Mouse (Mus musculus) heart, embryonic 14.5 days (tissue): ENCODE measurements around the gene Lasp1. TPM values are rescaled to one million over a fixed set of nuclear protein-coding genes. Genes with fewer than 3 reads are reported as not detected.

ENCODE experiments used
- ATAC-seq: fragments of 200-750 bp; cut with Nextera tagmentation; 2 replicates; pipeline ENCODE4 v1.8.0; 2017; ENCODE audit warnings: low read depth, moderate TSS enrichment; ENCODE audit not compliant: insufficient number of reproducible peaks, insufficient read depth, low FRiP score
- H3K27ac ChIP-seq, 2 experiments: fragments of 200-500 bp in 1 of 2; fragments of 300-500 bp in 1 of 2; sonication (generic) in 1 of 2; replicated peaks in 1 of 2; 2 replicates each; pipeline ENCODE4 v1.5.1; 2012 to 2014; ENCODE audit warnings: low read depth in 2 of 2, low read length in 2 of 2, control low read depth in 1 of 2, mild to moderate bottlenecking in 1 of 2, mixed read lengths in 1 of 2; ENCODE audit not compliant: control insufficient read depth in 1 of 2, insufficient read depth in 1 of 2
- H3K27me3 ChIP-seq: fragments of 300-500 bp; sonication (generic); 2 replicates; pipeline ENCODE4 v1.6.1; 2014; ENCODE audit warnings: mild to moderate bottlenecking, low read length, control low read depth; ENCODE audit not compliant: control insufficient read depth, insufficient read depth
- H3K36me3 ChIP-seq: fragments of 300-500 bp; sonication (generic); 2 replicates; pipeline ENCODE4 v1.6.1; 2014; ENCODE audit warnings: mild to moderate bottlenecking, control low read depth, low read length, mixed read lengths; ENCODE audit not compliant: control insufficient read depth, insufficient read depth
- H3K4me1 ChIP-seq, 2 experiments: fragments of 200-500 bp in 1 of 2; fragments of 300-500 bp in 1 of 2; sonication (generic) in 1 of 2; 2 replicates each; pipeline ENCODE4 v1.6.1; 2012 to 2014; ENCODE audit warnings: low read length in 2 of 2, control low read depth in 1 of 2, mixed read lengths in 1 of 2; ENCODE audit not compliant: control insufficient read depth in 2 of 2, insufficient read depth in 2 of 2
- H3K4me2 ChIP-seq: fragments of 300-500 bp; sonication (generic); 2 replicates; pipeline ENCODE4 v1.6.1; 2014; ENCODE audit warnings: mild to moderate bottlenecking, low read length
- H3K4me3 ChIP-seq, 2 experiments: fragments of 200-500 bp in 1 of 2; fragments of 300-500 bp in 1 of 2; sonication (generic) in 1 of 2; 2 replicates each; pipeline ENCODE4 v1.5.1; 2012 to 2014; ENCODE audit warnings: low read length in 2 of 2, mild to moderate bottlenecking in 2 of 2, control low read depth in 1 of 2, low read depth in 1 of 2, moderate library complexity in 1 of 2; ENCODE audit not compliant: control insufficient read depth in 1 of 2, insufficient read depth in 1 of 2
- H3K9ac ChIP-seq: fragments of 300-500 bp; sonication (generic); 2 replicates; pipeline ENCODE4 v1.6.1; 2014; ENCODE audit warnings: mild to moderate bottlenecking, low read length
- H3K9me3 ChIP-seq: fragments of 300-500 bp; sonication (generic); 2 replicates; pipeline ENCODE4 v1.6.1; 2016; ENCODE audit warnings: low read length, control low read depth; ENCODE audit not compliant: control insufficient read depth
- WGBS: fragments of 180-500 bp; shearing (Covaris S2); extraction: QIAGEN DNeasy Blood & Tissue Kit; methylation state at CpG from one replicate; pipeline ENCODE4 v1.1.7; 2014; 5-methylcytosine and 5-hydroxymethylcytosine counted together
- polyA plus RNA-seq: library from polyadenylated mRNA; unstranded; fragments of >200 nt; fragmentation: Nextera tagmentation; extraction: Ambion mirVana; gene quantifications from 2 replicates; pipeline ENCODE4 v1.2.1, GENCODE M21; 2014

Lasp1 gene
- polyA plus RNA-seq, 1 experiment from 2014 or later, result 28.1 TPM

DNA sequence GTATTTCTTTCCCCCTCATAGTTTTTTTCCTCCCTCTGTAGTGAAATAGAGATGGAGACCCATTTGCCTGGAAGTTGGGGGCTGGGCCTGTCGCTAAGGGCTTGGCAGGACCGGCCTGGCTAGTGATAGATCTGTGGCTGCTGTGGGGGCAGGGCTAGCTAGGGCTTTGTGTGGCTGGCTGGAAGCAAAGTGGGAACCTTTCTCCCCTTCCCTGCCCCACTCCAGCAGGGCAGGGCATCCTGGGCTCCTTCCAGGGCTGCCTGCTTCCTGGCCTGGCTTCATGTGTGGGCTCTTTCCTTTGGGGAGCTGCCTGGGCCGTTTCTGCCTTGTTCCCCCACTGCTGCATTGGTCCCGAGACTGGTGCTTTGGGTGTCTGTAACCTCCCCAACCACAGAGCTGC lies 19.8 kb downstream of the Lasp1 start:
- Histone ChIP-seq H3K27ac (peak overlapping the region; percentile 51 to 73), H3K36me3 (peaks cover 59% of the 10 kb centered on the region), H3K9ac (peak overlapping the region; percentile 57), H3K4me2 (no peak overlapping the region; the same call in 1 of the 2 replicates), H3K4me1 (peaks cover 48 to 65% of the 10 kb centered on the region in 2 experiments), H3K4me3 (no peak overlapping the region), H3K9me3 (no peaks in the 10 kb centered on the region), H3K27me3 (no peaks in the 10 kb centered on the region)
- ATAC-seq, result no peak
- WGBS, result 16% methylated on average over 4 of the region's 4 CpGs

DNA sequence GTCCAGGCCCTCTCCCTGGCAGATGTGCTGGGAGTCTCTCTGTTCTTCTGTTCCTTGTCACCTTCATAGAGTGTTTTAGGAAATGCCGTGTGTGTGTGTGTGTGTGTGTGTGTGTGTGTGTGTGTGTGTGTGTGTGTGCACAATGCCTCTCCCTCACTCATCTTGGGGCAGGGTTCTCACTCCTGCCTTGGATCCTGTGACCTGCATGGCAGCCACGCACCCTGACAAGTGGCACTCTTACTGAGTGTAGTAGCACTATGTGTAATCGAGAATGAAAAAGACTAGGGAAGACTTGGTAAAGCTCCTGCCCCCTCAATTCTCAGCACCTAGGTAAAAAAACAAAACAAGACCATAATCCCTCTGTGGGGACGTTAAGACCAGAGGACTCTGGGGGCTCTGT lies 20.3 kb downstream of the Lasp1 start:
- Histone ChIP-seq H3K27me3 (no peaks in the 10 kb centered on the region), H3K4me2 (no peak overlapping the region), H3K9ac (peak overlapping the region; percentile 57; the same call in 1 of the 2 replicates), H3K4me1 (peaks cover 48 to 64% of the 10 kb centered on the region in 2 experiments), H3K27ac (peak overlapping the region; percentile 51 to 73; a peak in 3 of 4 replicates), H3K4me3 (no peak overlapping the region), H3K9me3 (no peaks in the 10 kb centered on the region), H3K36me3 (peaks cover 58% of the 10 kb centered on the region)
- ATAC-seq, result no peak
- 54% methylated on average over 4 of the region's 4 CpGs for WGBS

DNA sequence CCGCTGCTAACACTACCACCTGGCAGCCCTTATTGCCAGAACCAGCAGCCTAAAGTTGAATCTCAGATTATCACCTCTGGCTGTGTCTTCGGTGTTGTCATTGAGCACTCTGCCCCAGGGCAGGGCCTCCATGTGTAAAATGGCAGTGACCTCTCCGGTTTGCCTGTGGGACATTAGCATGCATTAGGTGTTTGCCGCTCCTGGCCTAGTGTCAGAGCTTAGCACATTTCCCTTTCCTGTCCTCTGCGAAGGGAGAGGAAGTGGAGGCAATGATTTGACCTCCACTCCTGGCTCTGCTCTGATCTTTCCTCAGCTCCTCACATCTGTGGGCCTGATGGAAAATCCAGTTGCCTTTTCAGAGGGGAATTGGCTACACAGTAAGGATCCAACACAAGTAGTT lies 21.1 kb downstream of the Lasp1 start:
- WGBS, result 69% methylated on average over 5 of the region's 5 CpGs
- Histone ChIP-seq H3K4me2 (no peak overlapping the region), H3K27me3 (no peaks in the 10 kb centered on the region), H3K4me1 (peaks cover 48 to 59% of the 10 kb centered on the region in 2 experiments), H3K9ac (no peak overlapping the region), H3K9me3 (no peaks in the 10 kb centered on the region), H3K27ac (peak overlapping the region in 1 of 2 experiments; percentile 42; a peak in 1 of 4 replicates), H3K4me3 (no peak overlapping the region), H3K36me3 (peaks cover 59% of the 10 kb centered on the region)
- no peak for ATAC-seq

DNA sequence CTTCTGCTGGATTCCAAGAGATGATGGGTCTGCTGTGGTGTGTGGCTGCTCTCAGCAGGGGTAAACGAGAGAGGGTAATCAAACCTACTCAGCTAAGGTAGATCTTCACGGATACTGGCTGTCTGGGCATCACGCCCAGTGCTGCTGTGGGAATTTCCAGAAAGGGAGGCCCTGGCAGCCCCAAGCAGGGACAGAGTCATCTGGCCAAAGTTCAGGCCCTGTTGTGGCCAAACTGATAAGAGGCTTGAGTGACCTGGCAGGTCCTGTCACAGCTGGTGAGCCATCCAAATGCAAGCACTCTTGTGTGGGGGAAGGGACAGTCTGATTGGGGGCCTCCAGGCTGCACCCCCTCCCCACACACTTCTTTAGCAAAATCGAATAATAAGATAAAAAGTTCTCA lies 22.0 kb downstream of the Lasp1 start:
- peaks cover 59% of the 10 kb centered on the region for H3K36me3 ChIP-seq
- 22% methylated on average over 4 of the region's 4 CpGs for WGBS
- H3K27me3 ChIP-seq, result no peaks in the 10 kb centered on the region
- ATAC-seq, result no peak; the same call in 1 of the 2 replicates
- peak overlapping the region in 1 of 2 experiments; percentile 48; a peak in 1 of 4 replicates for H3K27ac ChIP-seq
- H3K4me3 ChIP-seq, result no peak overlapping the region
- H3K4me1 ChIP-seq, result peaks cover 42 to 50% of the 10 kb centered on the region in 2 experiments
- no peak overlapping the region for H3K9ac ChIP-seq
- no peaks in the 10 kb centered on the region for H3K9me3 ChIP-seq
- no peak overlapping the region for H3K4me2 ChIP-seq

DNA sequence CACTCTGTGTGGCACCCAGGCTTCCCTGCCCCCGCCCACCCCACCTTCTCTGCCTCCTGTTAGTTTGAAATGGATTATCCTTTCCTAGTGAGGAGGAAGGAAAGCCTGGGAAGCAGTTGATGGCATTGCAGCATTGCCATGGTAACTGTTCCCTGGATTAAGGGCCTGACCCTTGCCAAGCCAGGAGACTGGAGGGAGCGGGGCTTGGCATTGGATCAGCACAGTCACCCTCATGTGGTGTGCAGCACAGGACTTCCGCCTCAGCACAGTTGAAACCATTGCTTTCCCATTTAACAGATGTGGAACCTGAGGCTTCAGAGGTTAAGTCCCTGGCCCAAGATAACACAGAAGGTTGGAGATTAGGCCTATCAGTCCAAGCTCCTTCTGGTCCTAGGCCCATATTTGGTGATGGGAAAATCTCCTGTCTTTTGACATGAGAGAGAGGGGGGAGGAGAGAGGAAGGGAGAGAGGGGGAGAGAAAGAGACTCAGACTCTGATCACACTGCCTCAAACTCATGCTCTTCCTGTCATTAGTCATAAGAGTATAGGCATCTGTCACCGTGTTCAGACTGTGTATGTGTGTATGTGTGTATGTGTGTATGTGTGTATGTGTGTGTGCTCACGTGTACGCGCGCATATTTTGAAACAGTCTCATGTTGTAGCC lies 22.7 kb downstream of the Lasp1 start:
- Histone ChIP-seq H3K9ac (no peak overlapping the region), H3K4me3 (no peak overlapping the region), H3K27ac (no peak overlapping the region), H3K4me2 (no peak overlapping the region), H3K36me3 (peaks cover 59% of the 10 kb centered on the region), H3K9me3 (no peaks in the 10 kb centered on the region), H3K4me1 (peaks cover 38 to 46% of the 10 kb centered on the region in 2 experiments), H3K27me3 (no peaks in the 10 kb centered on the region)
- WGBS, result 91% methylated on average over 8 of the region's 8 CpGs
- ATAC-seq, result no peak

DNA sequence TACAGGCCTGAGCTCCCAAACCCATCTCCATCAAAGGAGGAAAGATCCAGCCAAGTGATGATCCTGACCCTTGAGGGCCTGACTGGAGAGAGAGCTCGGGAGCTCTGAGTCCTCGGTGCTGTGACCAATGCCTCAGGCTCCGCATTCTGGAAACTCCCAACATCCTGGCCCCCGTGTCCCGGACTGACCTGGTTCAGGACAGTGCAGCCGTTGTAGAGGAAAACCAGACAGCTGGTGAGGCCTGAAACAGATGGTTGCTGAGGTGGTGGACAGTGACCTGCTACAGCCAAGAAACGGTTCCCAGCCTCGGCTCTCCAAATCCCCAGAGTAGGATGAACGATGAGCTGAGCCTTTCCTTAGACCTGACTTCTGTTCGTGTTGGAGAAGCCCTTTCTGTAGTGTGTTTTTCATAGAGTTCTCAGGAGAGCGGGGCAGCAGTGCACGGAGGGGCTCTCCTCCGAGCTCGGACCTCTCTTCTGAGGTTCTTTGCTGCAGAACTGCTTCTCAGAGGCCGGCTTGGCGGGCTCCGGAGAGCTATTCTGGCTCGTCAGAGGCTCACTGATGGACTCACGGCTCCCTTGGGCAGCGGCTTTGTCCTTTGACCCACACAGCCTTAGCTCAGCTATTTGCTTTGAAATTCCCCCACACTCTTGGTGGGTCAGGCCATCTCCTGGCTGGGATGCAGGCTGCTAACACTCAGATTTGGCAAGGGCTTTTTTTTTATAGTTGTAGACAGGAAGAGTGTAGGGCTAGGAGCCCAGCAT lies 24.2 kb downstream of the Lasp1 start:
- Histone ChIP-seq H3K4me3 (no peak overlapping the region), H3K27me3 (no peaks in the 10 kb centered on the region), H3K4me2 (no peak overlapping the region), H3K9ac (no peak overlapping the region), H3K9me3 (no peaks in the 10 kb centered on the region), H3K27ac (no peak overlapping the region), H3K36me3 (peaks cover 62% of the 10 kb centered on the region), H3K4me1 (peaks cover 25 to 31% of the 10 kb centered on the region in 2 experiments)
- ATAC-seq, result no peak
- 77% methylated on average over 20 of the region's 20 CpGs for WGBS

DNA sequence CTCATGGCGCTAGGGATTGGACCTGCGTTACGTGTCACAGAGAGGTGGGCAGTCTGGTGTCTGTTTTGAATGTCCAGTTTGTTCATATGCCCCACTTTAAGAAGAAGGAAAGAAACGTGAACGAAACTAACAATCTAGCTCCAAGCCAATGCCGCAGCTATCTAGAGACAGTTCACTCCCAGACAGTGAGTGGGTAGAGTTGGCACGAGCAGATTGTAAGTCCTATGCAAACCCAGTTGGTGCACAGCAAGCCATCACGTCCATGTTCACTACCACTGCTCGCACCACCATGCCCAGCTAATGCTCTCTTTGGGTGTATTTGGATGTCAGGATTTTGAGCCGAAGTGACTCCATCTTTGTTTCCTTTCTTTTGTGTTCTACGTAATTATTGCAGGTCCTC lies 25.4 kb downstream of the Lasp1 start:
- no peak overlapping the region for H3K4me2 ChIP-seq
- no peaks in the 10 kb centered on the region for H3K27me3 ChIP-seq
- no peak overlapping the region for H3K9ac ChIP-seq
- no peak for ATAC-seq
- H3K27ac ChIP-seq, result no peak overlapping the region
- H3K9me3 ChIP-seq, result no peaks in the 10 kb centered on the region
- H3K36me3 ChIP-seq, result peaks cover 68% of the 10 kb centered on the region
- peaks cover 14 to 20% of the 10 kb centered on the region in 2 experiments for H3K4me1 ChIP-seq
- WGBS, result 92% methylated on average over 11 of the region's 11 CpGs
- no peak overlapping the region for H3K4me3 ChIP-seq
